Comparison of ENCODE assay signal across 8 mouse cellular contexts in genomic region chr4:129640101-129640637, GRCm38 (mm10). TPM values are rescaled to one million over a fixed set of nuclear protein-coding genes. Genes with fewer than 3 reads are reported as not detected.
DNase-seq lines count a peak whose midpoint lies in the region; ATAC-seq and TF ChIP-seq lines count a peak whose summit lies in the region.

No protein-coding gene starts in this region.

- WGBS in kidney, adult 2 months = under 1% methylated on average over 17 of the region's 17 CpGs
- WGBS in lung, embryonic 15.5 days = 2% methylated on average over 17 of the region's 17 CpGs
- WGBS in small intestine, adult 2 months = under 1% methylated on average over 17 of the region's 17 CpGs

- no peaks in the 10 kb centered on the region for H3K27me3 ChIP-seq in kidney, adult 2 months (replicated peaks; ENCODE audit: control insufficient read depth, insufficient read depth, low read length)
- no peaks in the 10 kb centered on the region for H3K27me3 ChIP-seq in lung, embryonic 15.5 days
- H3K27me3 ChIP-seq in small intestine, adult 2 months (ENCODE audit: control insufficient read depth, insufficient read depth, low read length) = no peaks in the 10 kb centered on the region

- H3K4me3 ChIP-seq in layer of hippocampus, adult 2 months = peak overlapping the region; percentile 80
- H3K4me3 ChIP-seq in kidney, adult 2 months (ENCODE audit: insufficient read depth, low read depth, low read length) = peak overlapping the region; percentile 94
- H3K4me3 ChIP-seq in lung, embryonic 15.5 days = peak overlapping the region; percentile 65
- peak overlapping the region; percentile 78 for H3K4me3 ChIP-seq in small intestine, adult 2 months (ENCODE audit: low read depth, low read length)

- TF ChIP-seq POLR2A in kidney, adult 2 months (IDR thresholded peaks at IDR 0.05; ENCODE audit: low read depth, low read length) = no peak
- TF ChIP-seq POLR2A in small intestine, adult 2 months (IDR thresholded peaks at IDR 0.05; ENCODE audit: low read depth, low read length) = no peak; the same call in 1 of the 2 replicates

- H3K27ac ChIP-seq in layer of hippocampus, adult 2 months = peak overlapping the region; percentile 95
- peak overlapping the region; percentile 65 for H3K27ac ChIP-seq in kidney, adult 2 months (ENCODE audit: insufficient read depth, low read depth, low read length)
- H3K27ac ChIP-seq in lung, embryonic 15.5 days = peak overlapping the region; percentile 96
- H3K27ac ChIP-seq in small intestine, adult 2 months (ENCODE audit: insufficient read depth, low read depth, low read length) = peak overlapping the region; percentile 72

- H3K4me2 ChIP-seq in lung, embryonic 15.5 days = peak overlapping the region; percentile 88

- DNase-seq in layer of hippocampus, adult 2 months (ENCODE audit: low spot score in 2 of 2) = no peak
- DNase-seq in layer of hippocampus, adult 8-10 months (ENCODE audit: low spot score in 2 of 2) = no peak
- DNase-seq in cerebellum, adult 9-11 months = peak; percentile 79
- DNase-seq in gastrocnemius, postnatal 25 days = peak; percentile 17
- DNase-seq in kidney, adult 2 months = peak; percentile 55
- DNase-seq in layer of hippocampus, adult 9-11 months = no peak

- H3K4me1 ChIP-seq in kidney, adult 2 months (ENCODE audit: control insufficient read depth, insufficient read depth, low read length) = peaks cover 7% of the 10 kb centered on the region; the same call in 1 of the 2 replicates
- H3K4me1 ChIP-seq in lung, embryonic 15.5 days = peaks cover 29% of the 10 kb centered on the region
- peaks cover 9% of the 10 kb centered on the region for H3K4me1 ChIP-seq in small intestine, adult 2 months (ENCODE audit: control insufficient read depth, insufficient read depth, insufficient read length, low read length)

- no peak for TF ChIP-seq CTCF in layer of hippocampus, adult 2 months (conservative IDR thresholded peaks at IDR 0.05)
- no peak for TF ChIP-seq CTCF in kidney, adult 2 months (conservative IDR thresholded peaks at IDR 0.05; ENCODE audit: insufficient read depth, insufficient read length, low read depth, low read length)
- TF ChIP-seq CTCF in small intestine, adult 2 months (IDR thresholded peaks at IDR 0.05; ENCODE audit: extremely low read depth, insufficient read length, insufficient replicate concordance, low read depth, low read length) = no peak

- H3K36me3 ChIP-seq in kidney, adult 2 months (ENCODE audit: control insufficient read depth, insufficient read depth, low read length) = peaks cover 2% of the 10 kb centered on the region; the same call in 1 of the 2 replicates
- H3K36me3 ChIP-seq in lung, embryonic 15.5 days = peaks cover 48% of the 10 kb centered on the region
- H3K36me3 ChIP-seq in small intestine, adult 2 months (ENCODE audit: control insufficient read depth, insufficient read depth, low read length) = peaks cover 20% of the 10 kb centered on the region

- ATAC-seq in lung, embryonic 15.5 days (ENCODE audit: borderline replicate concordance, extremely low read depth, low FRiP score, low TSS enrichment) = no peak

- H3K9ac ChIP-seq in lung, embryonic 15.5 days = peak overlapping the region; percentile 78

- H3K9me3 ChIP-seq in lung, embryonic 15.5 days = no peaks in the 10 kb centered on the region

RNA-seq across cellular contexts. Expression of gene Txlna, which starts 0.7 kb away (rescaled TPM):
- total RNA-seq in layer of hippocampus, adult 2 months (2021) = 10 to 100 TPM; 49.7 to 51.3 TPM
- 10 to 100 TPM; 42.1 to 46.3 (median 44.6) TPM for total RNA-seq in layer of hippocampus, adult 8-10 months (2022)
- total RNA-seq in gastrocnemius, postnatal 25 days (2021) = 10 to 100 TPM; 18.0 to 19.4 TPM
- 22.7 and 24.3 TPM in 2 replicates for polyA plus RNA-seq in kidney, adult 2 months (2012; rRNA removed)
- 83.2 and 86.8 TPM in 2 replicates for polyA plus RNA-seq in lung, embryonic 15.5 days (2015; fragmentation: Nextera tagmentation; extraction: Ambion mirVana)
- polyA plus RNA-seq in small intestine, adult 2 months (2012; rRNA removed) = 8.1 and 11.4 TPM in 2 replicates

RNA-seq across cellular contexts. Expression of gene Ccdc28b, which starts 16.4 kb away (rescaled TPM):
- total RNA-seq in layer of hippocampus, adult 2 months (2021) = 10 to 100 TPM; 70.2 to 81.0 TPM
- total RNA-seq in layer of hippocampus, adult 8-10 months (2022) = 10 to 100 TPM; 59.2 to 67.4 (median 62.1) TPM
- total RNA-seq in gastrocnemius, postnatal 25 days (2021) = 10 to 100 TPM; 52.4 to 59.8 TPM
- 16.2 and 20.8 TPM in 2 replicates for polyA plus RNA-seq in kidney, adult 2 months (2012; rRNA removed)
- polyA plus RNA-seq in lung, embryonic 15.5 days (2015; fragmentation: Nextera tagmentation; extraction: Ambion mirVana) = 51.4 and 59.5 TPM in 2 replicates
- 5.2 and 7.2 TPM in 2 replicates for polyA plus RNA-seq in small intestine, adult 2 months (2012; rRNA removed)

RNA-seq across cellular contexts. Expression of gene Iqcc, which starts 21.3 kb away (rescaled TPM):
- total RNA-seq in layer of hippocampus, adult 2 months (2021) = 10 to 100 TPM; 31.5 to 34.3 TPM
- 10 to 100 TPM; 27.9 to 42.5 (median 36.0) TPM for total RNA-seq in layer of hippocampus, adult 8-10 months (2022)
- total RNA-seq in gastrocnemius, postnatal 25 days (2021) = 10 to 100 TPM in 1 of 2 experiments, 1 to 10 TPM in 1; 8.1 to 11.1 TPM
- polyA plus RNA-seq in kidney, adult 2 months (2012; rRNA removed) = 66.5 and 67.4 TPM in 2 replicates
- polyA plus RNA-seq in lung, embryonic 15.5 days (2015; fragmentation: Nextera tagmentation; extraction: Ambion mirVana) = 29.8 and 30.6 TPM in 2 replicates
- 11.9 and 17.0 TPM in 2 replicates for polyA plus RNA-seq in small intestine, adult 2 months (2012; rRNA removed)

RNA-seq across cellular contexts. Expression of gene Dcdc2b, which starts 26.1 kb away (rescaled TPM):
- 1 to 10 TPM; 5.7 to 7.4 TPM for total RNA-seq in layer of hippocampus, adult 2 months (2021)
- total RNA-seq in layer of hippocampus, adult 8-10 months (2022) = 1 to 10 TPM; 4.0 to 7.9 (median 5.9) TPM
- 1 to 10 TPM in 1 of 2 experiments, under 1 TPM in 1; 0.77 to 1.2 TPM for total RNA-seq in gastrocnemius, postnatal 25 days (2021)
- 2.2 and 3.7 TPM in 2 replicates for polyA plus RNA-seq in kidney, adult 2 months (2012; rRNA removed)
- polyA plus RNA-seq in lung, embryonic 15.5 days (2015; fragmentation: Nextera tagmentation; extraction: Ambion mirVana) = 1.5 and 2.1 TPM in 2 replicates
- polyA plus RNA-seq in small intestine, adult 2 months (2012; rRNA removed) = 0.15 and 1.6 TPM in 2 replicates

RNA-seq across cellular contexts. Expression of gene Kpna6, which starts 32.4 kb away (rescaled TPM):
- total RNA-seq in layer of hippocampus, adult 2 months (2021) = 10 to 100 TPM; 88.7 to 97.9 TPM
- 100 to 1,000 TPM in 2 of 4 experiments, 10 to 100 TPM in 2; 80.9 to 108 (median 97.7) TPM for total RNA-seq in layer of hippocampus, adult 8-10 months (2022)
- total RNA-seq in gastrocnemius, postnatal 25 days (2021) = 10 to 100 TPM; 64.6 to 77.1 TPM
- 35.0 and 39.0 TPM in 2 replicates for polyA plus RNA-seq in kidney, adult 2 months (2012; rRNA removed)
- 16.4 and 16.5 TPM in 2 replicates for polyA plus RNA-seq in lung, embryonic 15.5 days (2015; fragmentation: Nextera tagmentation; extraction: Ambion mirVana)
- 8.5 and 10.9 TPM in 2 replicates for polyA plus RNA-seq in small intestine, adult 2 months (2012; rRNA removed)

Comparison
In these comparisons a context has a peak if more than half of its experiments do, and no peak if none do; other contexts are left out.
1. DNase-seq: peak in cerebellum, adult 9-11 months (single experiment), gastrocnemius, postnatal 25 days (single experiment) and kidney, adult 2 months (single experiment); none in layer of hippocampus, adult 2 months (0 of 2), layer of hippocampus, adult 8-10 months (0 of 2) and layer of hippocampus, adult 9-11 months (single experiment).
2. Peak in every context shown above with its lines, with median percentiles within 50 percentile points of each other: H3K27ac ChIP-seq and H3K4me3 ChIP-seq.